Mouse (Mus musculus) E14TG2a.4 (cell line): ENCODE data around the gene Golga2.

Experiments used
- CTCF ChIP-seq: conservative IDR thresholded peaks from 2 replicates; pipeline ENCODE4 v1.5.1; 2014; ENCODE audit warnings: low read length
- NANOG ChIP-seq: IDR thresholded peaks from 2 replicates; pipeline ENCODE4 v1.6.1; 2014; ENCODE audit warnings: borderline replicate concordance, low read length, mixed read lengths

DNA sequence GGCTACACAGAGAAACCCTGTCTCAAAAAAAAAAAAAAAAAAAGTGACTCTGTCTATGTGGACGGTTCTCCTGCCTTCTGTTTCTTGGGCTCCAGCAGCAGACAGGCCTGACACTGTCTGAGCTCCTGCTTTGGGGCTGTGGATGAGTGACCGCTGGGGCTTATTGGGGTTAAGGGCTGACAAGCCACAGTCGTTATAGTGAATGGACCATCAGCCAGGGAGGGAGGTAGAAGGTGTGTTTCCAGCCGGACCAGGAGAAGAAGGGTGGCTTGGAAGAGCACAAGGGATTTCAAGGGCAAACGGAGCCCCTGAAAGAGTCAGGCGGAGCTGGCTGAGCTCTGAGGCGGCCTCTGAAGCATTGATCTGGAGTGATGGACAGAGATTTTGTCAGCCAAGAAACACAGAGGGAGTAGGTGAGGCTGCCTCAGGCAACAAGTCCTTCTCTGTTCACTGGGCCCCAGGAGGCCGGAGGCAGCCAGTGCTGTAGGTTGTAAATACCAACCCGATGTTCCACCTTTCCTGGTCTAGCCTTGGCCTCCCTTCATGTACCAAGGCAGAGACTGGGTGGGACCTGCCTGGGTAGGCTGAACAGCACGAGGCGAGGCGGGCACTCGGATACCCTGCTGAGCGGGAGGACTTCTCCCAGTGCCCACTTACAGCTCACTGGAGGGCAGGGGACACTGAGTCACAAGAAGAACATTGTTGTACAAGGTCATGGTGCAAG, 57.6 kb downstream of the Golga2 start:
- no peak for TF ChIP-seq CTCF
- no peak for TF ChIP-seq NANOG
